Mouse (Mus musculus) left cerebral cortex, adult 2 months (tissue): ENCODE results near the gene Mocs2. TPM values are rescaled to one million over a fixed set of nuclear protein-coding genes. Genes with fewer than 3 reads are reported as not detected.
A peak's percentile ranks its signal among the peaks of the same experiment; 100 is the strongest.

Experiments used
- DNase-seq, 2 experiments: peaks; one replicate each; pipeline ENCODE4 v3.0.0; 2021 to 2022; ENCODE audit warnings: low spot score in 2 of 2, mixed read lengths in 1 of 2; ENCODE audit errors: extremely low spot score in 1 of 2
- H3K27ac ChIP-seq: fragments of 200-600 bp; 2 replicates; pipeline ENCODE4 v1.8.1; 2022
- H3K4me3 ChIP-seq: fragments of 200-600 bp; 2 replicates; pipeline ENCODE4 v1.8.1; 2022
- CTCF ChIP-seq: fragments of 200-600 bp; IDR thresholded peaks from 2 replicates; pipeline ENCODE4 v1.8.1; 2022; ENCODE audit warnings: antibody characterized with exemption, mild to moderate bottlenecking, moderate library complexity
- intact Hi-C: fragments of 180-260 bp; cut with DNase I; formaldehyde crosslinking; loops from one replicate; pipeline ENCODE4 v1.15.1; 2025
- long read RNA-seq, 2 experiments: library from polyadenylated mRNA; stranded (forward); transcript quantifications; one replicate each; pipeline ENCODE4 v2.0.0; 2021; ENCODE audit warnings: borderline mapping rate in 2 of 2
- total RNA-seq, 2 experiments: library from RNA; stranded (reverse); gene quantifications; 2 replicates each; pipeline ENCODE4 v1.2.3; 2021

Gene Mocs2
- total RNA-seq: 10 to 100 TPM; 70.6 to 78.0 TPM
- long read RNA-seq, experiment 1, transcript Mocs2-208 (6 exons, 1,855 nt): minor isoform, 8 of 50 reads
- long read RNA-seq, experiment 1, transcript Mocs2-207 (7 exons, 1,193 nt): major isoform, 27 of 50 reads
- long read RNA-seq, experiment 1, partial matches to known transcripts: 2 of 50 reads
- long read RNA-seq, experiment 1, other reads (novel, unspliced or antisense): 12 of 50 reads
- long read RNA-seq, experiment 2, transcript Mocs2-207 (7 exons, 1,193 nt): major isoform, 18 of 42 reads
- long read RNA-seq, experiment 2, partial matches to known transcripts: 2 of 42 reads
- long read RNA-seq, experiment 2, other reads (novel, unspliced or antisense): 17 of 42 reads

DNA sequence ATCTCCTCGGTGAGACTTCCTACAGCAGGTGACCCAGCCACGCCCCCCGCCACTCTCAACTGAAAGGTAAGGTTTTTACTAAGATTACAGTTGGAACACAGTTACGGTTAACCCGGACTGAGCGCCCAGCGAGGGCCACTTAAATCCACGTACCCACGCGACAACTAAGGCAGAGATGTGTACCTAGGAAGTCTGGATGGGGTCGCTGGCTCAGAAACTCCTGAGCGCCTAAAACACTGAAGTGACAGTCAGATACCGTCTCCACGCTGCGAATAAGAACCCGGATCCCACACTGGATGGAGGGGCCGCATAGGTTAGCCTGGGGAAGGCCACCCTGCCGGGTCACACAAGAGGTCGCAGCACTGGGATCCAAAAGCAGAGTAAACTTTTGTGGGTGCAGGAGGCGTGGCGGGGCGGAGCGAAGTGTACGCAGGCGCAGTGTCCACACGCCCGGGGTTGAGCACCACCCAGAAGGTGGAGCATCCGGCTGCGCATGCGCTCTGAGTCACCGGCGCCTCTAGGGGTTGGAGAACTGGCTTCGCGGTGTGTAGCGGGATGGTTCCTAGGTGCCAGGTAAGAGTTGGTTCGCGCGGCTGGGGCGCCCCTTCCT, at the start of gene Mocs2:
TSS of gene Mocs2 (plus strand) at position 486 of the 610 bp plus-strand sequence.
- intact Hi-C loops: no loop called here
- TF ChIP-seq CTCF: no peak; the same call in none of the 2 replicates
- H3K4me3 ChIP-seq: peak within 1 kb of the TSS; percentile 94
- peak; percentile 91 to 92 for DNase-seq
- peak within 1 kb of the TSS; percentile 42 for H3K27ac ChIP-seq

GRCm38 (mm10) chr13:114791511-114791910, 26.5 kb upstream of the Mocs2 start:
- no peak for DNase-seq
- TF ChIP-seq CTCF: peak; percentile 62
- no peak overlapping the region for H3K27ac ChIP-seq
- intact Hi-C loops: loop anchor here (5.0 to 10.0 kb wide), 2 partner anchors 717 to 799 kb away; no protein-coding TSS in a partner anchor
- no peak overlapping the region for H3K4me3 ChIP-seq

DNA sequence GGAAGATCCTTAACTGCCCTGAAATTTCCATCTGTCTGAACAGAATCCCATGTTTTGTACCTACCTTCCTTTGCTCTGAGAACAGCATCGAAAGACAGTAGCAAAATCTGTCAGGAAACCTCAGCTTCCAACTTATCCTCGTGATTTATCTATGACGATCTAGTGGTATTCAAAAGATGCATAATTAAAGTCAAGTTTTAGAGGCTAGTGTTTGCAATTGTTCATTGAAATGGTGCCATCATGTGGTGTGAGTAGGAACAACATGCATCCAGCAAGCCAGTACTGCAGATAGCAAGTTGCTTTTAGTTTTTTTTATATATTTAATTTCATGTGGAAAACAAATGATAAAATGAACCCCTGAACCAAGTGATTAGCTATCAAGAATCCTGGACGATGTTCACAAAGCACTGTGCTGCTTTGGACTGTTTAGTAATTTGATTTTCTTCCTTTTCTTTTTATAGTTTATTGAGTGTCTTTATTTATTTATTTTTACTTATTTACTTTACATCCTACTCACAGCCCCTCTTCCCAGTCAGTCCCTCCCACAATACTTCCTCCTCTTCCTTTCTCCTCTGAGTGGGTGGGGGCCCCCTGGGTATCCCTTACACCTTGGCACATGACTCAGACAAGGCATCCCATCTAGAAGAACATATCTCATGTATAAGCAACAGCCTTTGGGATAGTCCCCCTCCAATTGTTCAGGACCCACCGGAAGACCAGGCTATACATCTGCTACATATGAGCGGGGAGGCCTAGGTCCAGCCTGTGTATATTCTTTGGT, 24.6 kb upstream of the Mocs2 start:
- peak; percentile 88 for TF ChIP-seq CTCF
- H3K27ac ChIP-seq: no peak overlapping the region
- no peak overlapping the region for H3K4me3 ChIP-seq
- DNase-seq: peak; percentile 64 to 78
- intact Hi-C loops: loop anchor here (2.0 to 10.0 kb wide), 3 partner anchors 719 to 917 kb away; no protein-coding TSS in a partner anchor

- intact Hi-C loops: no loop called here
- no peak overlapping the region for H3K4me3 ChIP-seq
- no peak for TF ChIP-seq CTCF
- no peak for DNase-seq
- no peak overlapping the region for H3K27ac ChIP-seq
Measured at GRCm38 (mm10) chr13:114801857-114802256, 16.2 kb upstream of the Mocs2 start.

- TF ChIP-seq CTCF: no peak
- intact Hi-C loops: no loop called here
- Histone ChIP-seq H3K4me3 (no peak overlapping the region), H3K27ac (no peak overlapping the region)
- no peak for DNase-seq
Measured at GRCm38 (mm10) chr13:114802971-114803370, 15.1 kb upstream of the Mocs2 start.

- no peak overlapping the region for H3K4me3 ChIP-seq
- TF ChIP-seq CTCF: no peak
- DNase-seq: no peak
- intact Hi-C loops: no loop called here
- no peak overlapping the region for H3K27ac ChIP-seq
Measured at GRCm38 (mm10) chr13:114809624-114810210, 8.3 kb upstream of the Mocs2 start.

GRCm38 (mm10) chr13:114818513-114818912, 477 bp downstream of the Mocs2 start:
- intact Hi-C loops: no loop called here
- Histone ChIP-seq H3K4me3 (peak overlapping the region; percentile 94), H3K27ac (peak overlapping the region; percentile 42)
- DNase-seq: no peak
- no peak for TF ChIP-seq CTCF

GRCm38 (mm10) chr13:114822871-114823270, 4.8 kb downstream of the Mocs2 start:
- no peak for TF ChIP-seq CTCF
- intact Hi-C loops: no loop called here

DNA sequence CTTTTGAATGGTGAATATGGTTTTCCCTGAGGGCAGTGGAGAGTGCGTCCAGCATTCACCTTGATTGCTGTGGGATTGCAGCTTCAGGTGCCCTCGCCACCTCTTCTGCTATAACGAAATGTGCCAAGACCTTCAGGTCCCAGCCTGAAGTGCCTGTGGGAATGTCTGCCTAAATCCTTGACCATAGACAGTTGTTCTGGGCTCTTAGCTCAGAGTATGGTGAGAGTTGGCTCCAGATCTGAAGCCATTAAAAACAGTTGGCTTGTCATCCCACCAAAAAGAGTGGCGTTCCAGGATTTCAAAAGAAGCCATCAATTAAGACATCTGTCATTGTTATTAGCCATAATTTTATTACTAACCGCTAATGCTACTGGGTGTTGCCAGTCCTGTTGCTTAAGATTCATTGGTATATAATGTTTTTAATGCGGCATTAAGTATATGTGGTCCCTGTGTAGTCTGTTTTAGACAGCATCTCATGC, 7.4 kb downstream of the Mocs2 start:
- Histone ChIP-seq H3K27ac (no peak overlapping the region), H3K4me3 (no peak overlapping the region)
- intact Hi-C loops: no loop called here
- DNase-seq: no peak
- no peak for TF ChIP-seq CTCF

More at GRCm38 (mm10) chr13:114822871-114823270, 4.8 kb downstream of the Mocs2 start:
- Histone ChIP-seq H3K4me3 (no peak overlapping the region), H3K27ac (no peak overlapping the region)
- DNase-seq: no peak

DNA sequence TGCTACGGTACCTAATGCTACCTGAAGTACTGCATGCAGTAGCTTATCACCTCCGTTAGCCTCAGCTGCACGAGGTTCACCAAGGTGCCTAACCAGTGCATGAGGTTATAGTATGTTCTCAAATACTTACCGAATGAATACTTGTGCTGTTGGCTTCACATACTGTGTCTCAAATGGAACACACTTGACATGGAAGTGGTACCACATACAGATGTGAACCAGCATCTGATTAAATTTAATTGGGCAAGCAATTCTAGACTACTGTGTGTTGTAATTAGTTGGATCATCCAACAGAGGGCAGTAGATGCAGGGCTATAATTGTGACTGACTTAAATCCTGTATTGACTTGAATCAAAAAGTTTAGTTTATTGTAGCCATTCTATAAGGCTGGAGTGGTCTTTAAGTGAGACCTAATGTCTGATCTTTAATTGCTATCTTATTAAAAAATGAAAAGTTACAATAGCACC, 13.4 kb downstream of the Mocs2 start:
- DNase-seq: no peak
- H3K4me3 ChIP-seq: no peak overlapping the region
- H3K27ac ChIP-seq: no peak overlapping the region
- intact Hi-C loops: loop anchor here (1.0 to 5.0 kb wide), 3 partner anchors 133 to 1886 kb away; partner anchors contain the start of gene Pelo
- TF ChIP-seq CTCF: peak; percentile 69

DNA sequence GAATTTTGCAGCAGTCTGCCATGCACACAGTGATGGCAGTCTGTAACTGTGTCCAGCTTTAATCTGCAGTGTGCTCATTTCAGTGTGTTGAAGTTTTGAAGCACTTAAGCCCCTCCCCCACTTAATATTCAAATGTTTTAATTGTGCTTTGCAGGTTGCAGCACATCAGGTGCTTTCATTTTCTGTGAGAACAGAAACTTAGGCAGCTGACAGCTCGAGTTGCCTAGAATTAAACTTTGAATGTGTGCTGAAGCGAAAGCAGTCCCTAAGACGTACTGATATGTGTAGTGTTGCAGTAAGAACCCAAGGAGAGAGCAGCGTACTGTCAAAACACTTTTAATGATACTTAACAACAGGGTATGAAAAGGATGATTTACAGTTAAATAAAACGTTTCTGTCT, 14.7 kb downstream of the Mocs2 start:
- intact Hi-C loops: loop anchor here (5.0 kb wide), 2 partner anchors 260 to 1885 kb away; partner anchors contain the start of gene Pelo

More for the DNA sequence above, 14.7 kb downstream of the Mocs2 start:
- H3K27ac ChIP-seq: no peak overlapping the region
- H3K4me3 ChIP-seq: no peak overlapping the region
- TF ChIP-seq CTCF: no peak
- no peak for DNase-seq
